Mouse (Mus musculus) spleen, adult 18-20 months (tissue): ENCODE data around the gene Dixdc1.
A peak's percentile ranks its signal among the peaks of the same experiment; 100 is the strongest.

Experiments
- DNase-seq, 2 experiments: peaks; one replicate each; pipeline ENCODE4 v3.0.0; 2022; ENCODE audit warnings: mixed read lengths in 2 of 2

Dixdc1 gene

GRCm38 (mm10) chr9:50742744-50743143, 3.4 kb upstream of the Dixdc1 start:
- no peak for DNase-seq

- no peak for DNase-seq
These were observed 2.9 kb upstream of the Dixdc1 start for GRCm38 (mm10) chr9:50742261-50742660.

- DNase-seq: no peak
These were observed 1.8 kb upstream of the Dixdc1 start for GRCm38 (mm10) chr9:50740867-50741784.

- peak in 1 of 2 experiments; percentile 26 for DNase-seq
These were observed 4.3 kb downstream of the Dixdc1 start for GRCm38 (mm10) chr9:50734989-50735388.

GRCm38 (mm10) chr9:50732560-50732959, 6.8 kb downstream of the Dixdc1 start:
- DNase-seq: no peak

GRCm38 (mm10) chr9:50729600-50729999, 9.7 kb downstream of the Dixdc1 start:
- no peak for DNase-seq

GRCm38 (mm10) chr9:50727925-50728651, 11.2 kb downstream of the Dixdc1 start:
- DNase-seq: peak in 1 of 2 experiments; percentile 19

GRCm38 (mm10) chr9:50727171-50727924, 12.0 kb downstream of the Dixdc1 start:
- DNase-seq: no peak

GRCm38 (mm10) chr9:50725921-50726590, 13.3 kb downstream of the Dixdc1 start:
- DNase-seq: no peak

GRCm38 (mm10) chr9:50724661-50725330, 14.5 kb downstream of the Dixdc1 start:
- no peak for DNase-seq

GRCm38 (mm10) chr9:50724147-50724546, 15.2 kb downstream of the Dixdc1 start:
- no peak for DNase-seq

GRCm38 (mm10) chr9:50723406-50723805, 15.9 kb downstream of the Dixdc1 start:
- DNase-seq: no peak

GRCm38 (mm10) chr9:50722451-50722911, 16.8 kb downstream of the Dixdc1 start:
- no peak for DNase-seq

GRCm38 (mm10) chr9:50721061-50721460, 18.3 kb downstream of the Dixdc1 start:
- DNase-seq: no peak

GRCm38 (mm10) chr9:50718878-50719277, 20.4 kb downstream of the Dixdc1 start:
- no peak for DNase-seq

GRCm38 (mm10) chr9:50714188-50714587, 25.1 kb downstream of the Dixdc1 start:
- no peak for DNase-seq

- DNase-seq: no peak
These were observed 28.0 kb downstream of the Dixdc1 start for GRCm38 (mm10) chr9:50711337-50711736.

GRCm38 (mm10) chr9:50709108-50709507, 30.2 kb downstream of the Dixdc1 start:
- DNase-seq: no peak

- no peak for DNase-seq
These were observed 34.4 kb downstream of the Dixdc1 start for GRCm38 (mm10) chr9:50704907-50705306.

- no peak for DNase-seq
These were observed 38.2 kb downstream of the Dixdc1 start for GRCm38 (mm10) chr9:50700921-50701691.
